Mouse (Mus musculus) gastrocnemius, postnatal 36 days (tissue): Measurements from ENCODE around the gene Rab40c. TPM values are rescaled to one million over a fixed set of nuclear protein-coding genes. Genes with fewer than 3 reads are reported as not detected.

Experiments used
- DNase-seq, 2 experiments: peaks; one replicate each; pipeline ENCODE4 v3.0.0; 2022
- intact Hi-C: fragments of 180-260 bp; cut with DNase I; formaldehyde crosslinking; loops from one replicate; pipeline ENCODE4 v1.15.1; 2025
- total RNA-seq, 2 experiments: library from RNA; stranded (reverse); gene quantifications; 2 replicates each; pipeline ENCODE4 v1.2.3; 2021

The Rab40c gene
- total RNA-seq, 2 experiments from 2014 or later: 8.5 to 10.8 TPM

- no peak for DNase-seq
- intact Hi-C loops: no loop called here
Observed at GRCm38 (mm10) chr17:25947576-25947975, 28.0 kb upstream of the Rab40c start.

GRCm38 (mm10) chr17:25946891-25947290 is 27.4 kb upstream of the Rab40c start:
- no peak for DNase-seq
- intact Hi-C loops: no loop called here

GRCm38 (mm10) chr17:25946349-25946748 is 26.8 kb upstream of the Rab40c start:
- no peak for DNase-seq
- intact Hi-C loops: no loop called here

GRCm38 (mm10) chr17:25945517-25946155 is 26.1 kb upstream of the Rab40c start:
- intact Hi-C loops: no loop called here
- DNase-seq: no peak

GRCm38 (mm10) chr17:25944366-25945163 is 25.0 kb upstream of the Rab40c start, which contains the start of the genes Pigq and Nhlrc4:
Gene Pigq (minus strand): TSS chr17:25944936.
Gene Nhlrc4 (minus strand): TSS chr17:25944961.
- no peak for DNase-seq
- intact Hi-C loops: no loop called here

- intact Hi-C loops: no loop called here
- DNase-seq: no peak
Observed at GRCm38 (mm10) chr17:25943769-25944168, 24.2 kb upstream of the Rab40c start.

- no peak for DNase-seq
- intact Hi-C loops: no loop called here
Observed at GRCm38 (mm10) chr17:25943221-25943620, 23.7 kb upstream of the Rab40c start.

GRCm38 (mm10) chr17:25942597-25943151 is 23.1 kb upstream of the Rab40c start:
- DNase-seq: no peak
- intact Hi-C loops: no loop called here

- DNase-seq: peak; percentile 73 to 79
- intact Hi-C loops: no loop called here
Observed at GRCm38 (mm10) chr17:25941511-25942241, 22.1 kb upstream of the Rab40c start.

GRCm38 (mm10) chr17:25934526-25934925 is 15.0 kb upstream of the Rab40c start:
- intact Hi-C loops: no loop called here
- DNase-seq: no peak

GRCm38 (mm10) chr17:25925348-25925747 is 5.8 kb upstream of the Rab40c start:
- DNase-seq: peak; percentile 51 to 56
- intact Hi-C loops: loop anchor here (5.0 kb wide), 1 partner anchor 33 kb away; no protein-coding TSS in a partner anchor

GRCm38 (mm10) chr17:25922120-25922519 is 2.6 kb upstream of the Rab40c start:
- intact Hi-C loops: no loop called here
- no peak for DNase-seq

GRCm38 (mm10) chr17:25919786-25920642 is 487 bp upstream of the Rab40c start:
- intact Hi-C loops: no loop called here
- DNase-seq: peak; percentile 100

- intact Hi-C loops: no loop called here
- no peak for DNase-seq
Observed at GRCm38 (mm10) chr17:25918037-25918750, 1.3 kb downstream of the Rab40c start.

GRCm38 (mm10) chr17:25916931-25917647 is 2.4 kb downstream of the Rab40c start:
- intact Hi-C loops: no loop called here
- no peak for DNase-seq

GRCm38 (mm10) chr17:25914295-25914694 is 5.2 kb downstream of the Rab40c start:
- intact Hi-C loops: no loop called here
- DNase-seq: no peak

GRCm38 (mm10) chr17:25913877-25914275 is 5.7 kb downstream of the Rab40c start:
- intact Hi-C loops: no loop called here
- DNase-seq: no peak

- no peak for DNase-seq
- intact Hi-C loops: no loop called here
Observed at GRCm38 (mm10) chr17:25913186-25913876, 6.2 kb downstream of the Rab40c start.
